Mouse (Mus musculus): ENCODE measurements around the gene Clec2d. TPM values are rescaled to one million over a fixed set of nuclear protein-coding genes. Genes with fewer than 3 reads are reported as not detected.
"Not testable (repeated sequence)": the region's sequence is repeated elsewhere in the genome, so short reads cannot be mapped to it uniquely, and the experiment has no call there.

Gene Clec2d
- polyA plus RNA-seq, 1 experiment from 2014 or later: 0.14 TPM

DNA sequence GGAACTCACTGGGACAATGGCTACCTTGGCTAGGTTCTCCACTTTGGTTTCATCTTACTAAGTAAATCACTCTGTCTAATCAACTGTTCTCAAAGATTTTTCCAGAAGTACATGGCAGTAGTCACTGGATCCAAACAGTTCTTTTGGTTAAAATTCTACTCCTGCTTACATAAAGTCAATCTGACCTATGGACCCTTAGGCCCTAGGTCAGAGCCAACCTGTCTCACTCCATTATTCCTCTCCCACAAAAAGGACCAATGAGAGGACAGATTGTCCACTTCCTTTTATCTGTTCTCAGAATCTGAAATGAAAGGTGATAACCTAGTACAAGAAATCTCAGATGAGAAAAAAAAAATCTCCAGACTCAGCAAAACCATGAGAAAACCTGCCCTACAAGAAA is 4.8 kb upstream of the Clec2d start:
- Histone ChIP-seq H3K4me1 (replicated peaks) (no peaks in the 10 kb centered on the region), H3K36me3 (no peaks in the 10 kb centered on the region), H3K27ac (ENCODE audit: poor library complexity, severe bottlenecking) (no peak overlapping the region), H3K9ac (no peak overlapping the region), H3K4me3 (no peak overlapping the region), H3K9me3 (replicated peaks) (no peaks in the 10 kb centered on the region), H3K27me3 (replicated peaks) (no peaks in the 10 kb centered on the region), H3K4me2 (no peak overlapping the region)
- no peak for ATAC-seq (ENCODE audit: insufficient number of reproducible peaks, low FRiP score)

DNA sequence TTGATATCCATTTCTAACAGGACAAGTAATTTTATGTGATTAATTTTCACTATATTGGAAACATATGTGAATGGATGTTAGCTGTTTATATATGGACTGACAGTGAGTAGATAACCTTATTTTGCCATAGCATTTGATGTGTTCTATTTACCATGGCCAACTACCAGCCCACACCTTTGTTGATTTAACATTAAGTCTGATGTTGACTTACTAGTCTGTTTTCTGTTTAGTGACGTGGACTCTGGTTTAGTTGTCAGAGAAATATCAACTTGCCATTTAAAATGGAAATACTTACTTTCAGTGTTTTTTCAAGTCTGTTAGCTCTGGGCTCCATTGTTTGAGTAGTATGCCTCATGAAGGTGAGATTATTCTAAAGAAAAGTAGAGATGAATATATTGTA is 3.8 kb upstream of the Clec2d start:
- H3K36me3 ChIP-seq: no peaks in the 10 kb centered on the region
- WGBS: 53% methylated on average over 1 of the region's 1 CpGs
- no peaks in the 10 kb centered on the region for H3K9me3 ChIP-seq (replicated peaks)
- 0 out of 2 replicates have a peak, but pooled peaks cover 1% of the 10 kb centered on the region for H3K4me1 ChIP-seq (replicated peaks)
- no peak overlapping the region for H3K9ac ChIP-seq
- ATAC-seq (ENCODE audit: insufficient number of reproducible peaks, low FRiP score): no peak
- no peaks in the 10 kb centered on the region for H3K27me3 ChIP-seq (replicated peaks)
- no peak overlapping the region for H3K4me3 ChIP-seq
- H3K4me2 ChIP-seq: no peak overlapping the region
- H3K27ac ChIP-seq (ENCODE audit: poor library complexity, severe bottlenecking): no peak overlapping the region

DNA sequence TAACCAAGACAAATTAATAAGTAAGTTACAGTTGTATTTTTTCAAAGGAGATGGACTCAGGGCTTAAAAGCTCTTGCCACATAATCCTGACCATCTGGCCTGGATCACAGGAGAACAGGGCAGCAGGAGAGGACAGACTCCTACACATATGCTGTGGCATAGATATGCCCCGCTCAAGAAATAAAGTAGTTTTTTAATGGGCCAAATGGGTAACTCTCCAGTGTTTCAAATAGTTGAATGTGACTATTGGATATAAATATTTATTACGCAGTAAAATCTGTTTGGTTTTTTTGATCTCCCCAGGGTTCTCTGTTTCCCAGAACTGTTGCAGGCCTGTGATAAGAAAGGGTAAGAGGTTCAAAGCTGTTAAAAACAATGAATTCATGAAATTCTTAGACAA is 1.1 kb upstream of the Clec2d start:
- no peak overlapping the region for H3K9ac ChIP-seq
- no peaks in the 10 kb centered on the region for H3K27me3 ChIP-seq (replicated peaks)
- no peaks in the 10 kb centered on the region for H3K9me3 ChIP-seq (replicated peaks)

DNA sequence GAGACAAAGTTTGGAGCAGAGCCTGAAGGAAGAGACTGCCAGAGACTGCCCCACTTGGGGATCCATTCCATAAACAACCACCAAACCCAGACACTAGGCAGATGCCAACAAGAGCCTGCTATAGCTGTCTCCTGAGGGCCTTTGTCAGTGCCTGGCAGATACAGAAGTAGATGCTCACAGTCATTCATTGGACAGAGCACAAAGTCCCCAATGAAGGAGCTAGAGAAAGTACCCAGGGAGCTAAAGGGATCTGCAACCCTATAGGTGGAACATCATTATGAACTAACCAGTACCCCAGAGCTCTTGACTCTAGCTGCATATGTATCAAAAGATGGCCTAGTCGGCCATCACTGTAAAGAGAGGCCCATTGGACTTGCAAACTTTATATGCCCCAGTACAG is 584 bp upstream of the Clec2d start:
- WGBS: 81% methylated on average over 1 of the region's 1 CpGs
- ATAC-seq (ENCODE audit: insufficient number of reproducible peaks, low FRiP score); H3K4me1 ChIP-seq (replicated peaks); H3K4me3 ChIP-seq; H3K4me2 ChIP-seq; H3K27me3 ChIP-seq (replicated peaks); H3K9ac ChIP-seq; H3K9me3 ChIP-seq (replicated peaks): not testable (repeated sequence)
- H3K27ac ChIP-seq (ENCODE audit: poor library complexity, severe bottlenecking): 0 out of 2 replicates have a peak overlapping the region, but pooled peaks have one; percentile 16
- peaks cover 14% of the 10 kb centered on the region for H3K36me3 ChIP-seq

More for the DNA sequence above, 1.1 kb upstream of the Clec2d start:
- Histone ChIP-seq H3K36me3 (peaks cover 8% of the 10 kb centered on the region), H3K27ac (ENCODE audit: poor library complexity, severe bottlenecking) (no peak overlapping the region), H3K4me1 (replicated peaks) (peaks cover 8% of the 10 kb centered on the region), H3K4me2 (no peak overlapping the region), H3K4me3 (no peak overlapping the region)
- no peak for ATAC-seq (ENCODE audit: insufficient number of reproducible peaks, low FRiP score)
- 83% methylated on average over 2 of the region's 2 CpGs for WGBS

DNA sequence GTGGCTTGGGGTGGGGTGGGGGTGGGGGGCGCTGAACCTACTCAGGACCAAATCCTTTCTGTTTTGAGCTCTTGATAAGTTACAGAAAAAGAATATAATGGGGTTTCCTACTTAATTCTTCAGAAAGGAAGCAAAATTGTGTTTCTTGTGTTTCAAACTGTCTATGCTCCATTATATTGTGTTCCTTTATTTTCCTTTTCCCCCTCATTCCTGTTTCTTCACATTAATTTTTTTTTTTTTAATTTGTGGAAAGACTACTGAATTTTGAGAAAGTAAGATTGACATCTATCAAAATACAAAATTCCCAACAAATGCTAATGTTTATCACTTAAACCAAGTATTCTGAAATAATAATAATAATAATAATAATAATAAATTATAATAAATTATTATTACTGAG is 834 bp downstream of the Clec2d start:
- no peaks in the 10 kb centered on the region for H3K27me3 ChIP-seq (replicated peaks)
- peak overlapping the region; percentile 77 for H3K9ac ChIP-seq
- H3K36me3 ChIP-seq: peaks cover 27% of the 10 kb centered on the region
- no peak for ATAC-seq (ENCODE audit: insufficient number of reproducible peaks, low FRiP score)
- H3K27ac ChIP-seq (ENCODE audit: poor library complexity, severe bottlenecking): peak overlapping the region; percentile 95
- H3K4me1 ChIP-seq (replicated peaks): peaks cover 8% of the 10 kb centered on the region
- WGBS: 13% methylated on average over 1 of the region's 1 CpGs
- H3K4me2 ChIP-seq: peak overlapping the region; percentile 65
- no peaks in the 10 kb centered on the region for H3K9me3 ChIP-seq (replicated peaks)
- H3K4me3 ChIP-seq: peak overlapping the region; percentile 52

DNA sequence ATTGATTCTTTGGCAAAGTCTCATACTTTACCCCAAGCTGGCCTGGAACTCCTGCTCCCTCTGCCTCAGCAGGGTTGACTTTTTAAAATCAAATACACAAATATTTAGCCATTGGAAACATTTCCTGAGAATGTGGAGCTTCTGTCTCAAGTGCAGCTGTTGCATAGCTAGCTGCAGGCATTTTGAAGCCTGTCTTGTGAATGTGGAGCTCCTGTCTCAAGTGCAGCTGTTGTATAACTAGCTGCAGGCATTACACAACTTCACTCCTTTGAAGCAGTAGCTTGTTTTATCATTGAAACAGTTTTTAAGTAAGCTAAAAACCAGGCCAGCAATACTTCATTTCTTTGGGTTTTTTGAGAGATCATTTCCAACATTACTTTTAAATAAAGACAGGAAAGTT is 1.3 kb downstream of the Clec2d start:
- Histone ChIP-seq H3K9me3 (replicated peaks) (no peaks in the 10 kb centered on the region), H3K27me3 (replicated peaks) (no peaks in the 10 kb centered on the region), H3K9ac (peak overlapping the region; percentile 69), H3K4me3 (peak overlapping the region; percentile 36), H3K36me3 (peaks cover 31% of the 10 kb centered on the region), H3K4me2 (peak overlapping the region; percentile 65), H3K4me1 (replicated peaks) (peaks cover 8% of the 10 kb centered on the region), H3K27ac (ENCODE audit: poor library complexity, severe bottlenecking) (no peak overlapping the region; the same call in 1 of the 2 replicates)
- ATAC-seq (ENCODE audit: insufficient number of reproducible peaks, low FRiP score): no peak

DNA sequence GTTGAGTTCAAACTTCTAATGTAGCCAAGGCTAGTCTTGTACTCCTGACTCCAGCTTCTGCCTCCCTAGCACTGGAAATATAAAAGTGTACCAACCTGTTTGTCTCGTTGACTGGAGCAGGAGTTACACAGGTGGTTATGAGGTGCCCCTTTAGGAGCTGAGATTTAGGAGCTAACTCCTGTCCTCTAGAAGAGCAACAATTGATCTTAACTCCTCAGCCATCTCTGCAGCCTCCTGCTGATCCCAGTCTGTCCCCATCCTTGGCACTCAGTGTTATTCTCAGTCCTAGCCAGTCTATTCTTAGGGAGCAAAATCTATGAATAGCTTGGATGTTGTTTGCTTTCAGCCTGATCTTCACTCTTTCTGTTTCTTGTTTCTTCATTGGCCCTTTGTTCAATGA is 2.1 kb downstream of the Clec2d start:
- Histone ChIP-seq H3K9me3 (replicated peaks) (no peaks in the 10 kb centered on the region), H3K9ac (no peak overlapping the region), H3K4me3 (peak overlapping the region; percentile 15), H3K27me3 (replicated peaks) (no peaks in the 10 kb centered on the region), H3K36me3 (peaks cover 32% of the 10 kb centered on the region), H3K4me1 (replicated peaks) (peaks cover 8% of the 10 kb centered on the region), H3K27ac (ENCODE audit: poor library complexity, severe bottlenecking) (no peak overlapping the region), H3K4me2 (peak overlapping the region; percentile 52)
- no peak for ATAC-seq (ENCODE audit: insufficient number of reproducible peaks, low FRiP score)
- 77% methylated on average over 1 of the region's 1 CpGs for WGBS

DNA sequence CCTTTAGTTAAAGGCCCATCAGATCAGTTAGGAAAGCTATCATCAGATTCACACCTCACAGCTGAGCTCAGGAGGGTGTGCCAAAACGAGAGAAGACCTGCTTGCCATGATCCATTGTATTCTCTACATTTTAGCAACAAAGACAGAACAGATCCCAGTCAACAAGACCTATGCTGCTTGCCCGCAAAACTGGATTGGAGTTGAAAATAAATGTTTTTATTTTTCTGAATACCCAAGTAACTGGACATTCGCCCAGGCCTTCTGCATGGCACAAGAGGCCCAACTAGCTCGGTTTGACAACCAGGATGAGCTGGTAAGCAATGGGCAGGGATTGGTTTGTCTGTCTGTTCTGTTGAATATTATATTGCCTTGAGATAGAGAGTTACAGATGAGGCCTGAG is 3.6 kb downstream of the Clec2d start:
- H3K4me2 ChIP-seq; H3K27ac ChIP-seq (ENCODE audit: poor library complexity, severe bottlenecking); H3K4me3 ChIP-seq; H3K9me3 ChIP-seq (replicated peaks); H3K9ac ChIP-seq; H3K27me3 ChIP-seq (replicated peaks); H3K4me1 ChIP-seq (replicated peaks); ATAC-seq (ENCODE audit: insufficient number of reproducible peaks, low FRiP score): not testable (repeated sequence)
- 75% methylated on average over 4 of the region's 4 CpGs for WGBS
- peaks cover 32% of the 10 kb centered on the region for H3K36me3 ChIP-seq

DNA sequence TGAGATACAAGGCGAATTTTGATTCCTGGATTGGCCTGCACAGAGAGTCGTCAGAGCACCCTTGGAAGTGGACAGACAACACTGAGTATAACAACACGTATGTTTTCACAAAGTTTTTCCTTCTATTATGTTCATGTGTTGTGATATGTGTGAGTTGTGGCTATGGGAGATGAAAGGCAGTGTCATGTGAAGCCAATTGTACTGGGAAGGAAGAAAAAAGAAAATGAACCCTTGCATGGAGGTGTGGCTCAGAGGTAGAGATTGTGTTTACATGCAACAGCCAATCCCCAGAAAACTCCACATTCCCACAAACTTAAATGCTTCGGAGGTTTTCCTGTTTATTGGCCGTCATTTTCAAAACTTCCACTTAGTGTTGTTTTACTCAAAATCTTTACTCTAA is 4.4 kb downstream of the Clec2d start:
- peaks cover 8% of the 10 kb centered on the region for H3K4me1 ChIP-seq (replicated peaks)
- WGBS: 79% methylated on average over 5 of the region's 5 CpGs
- H3K9me3 ChIP-seq (replicated peaks): no peaks in the 10 kb centered on the region
- H3K27me3 ChIP-seq (replicated peaks): no peaks in the 10 kb centered on the region
- no peak overlapping the region for H3K4me2 ChIP-seq
- ATAC-seq (ENCODE audit: insufficient number of reproducible peaks, low FRiP score): no peak
- peaks cover 32% of the 10 kb centered on the region for H3K36me3 ChIP-seq
- H3K27ac ChIP-seq (ENCODE audit: poor library complexity, severe bottlenecking): no peak overlapping the region
- no peak overlapping the region for H3K4me3 ChIP-seq
- H3K9ac ChIP-seq: no peak overlapping the region

DNA sequence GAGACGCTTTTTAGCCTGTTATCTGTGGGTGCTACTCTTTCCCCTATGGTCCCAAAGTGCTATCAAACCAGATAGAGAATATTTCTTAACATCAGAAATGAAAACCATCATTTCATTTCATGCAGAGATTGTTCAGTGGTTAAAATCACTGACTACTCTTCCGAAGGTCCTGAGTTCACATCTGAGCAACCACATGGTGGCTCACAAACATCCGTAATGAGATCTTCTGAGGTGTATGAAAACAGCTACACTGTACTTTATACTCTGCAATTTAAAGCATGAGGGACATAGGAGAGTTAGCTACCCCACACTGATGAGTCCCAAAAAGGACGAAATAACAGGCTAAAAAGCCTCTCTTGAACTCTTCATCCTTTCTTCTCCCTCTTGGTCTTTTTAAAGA is 5.6 kb downstream of the Clec2d start:
- peaks cover 8% of the 10 kb centered on the region for H3K4me1 ChIP-seq (replicated peaks)
- no peak for ATAC-seq (ENCODE audit: insufficient number of reproducible peaks, low FRiP score)
- WGBS: 72% methylated on average over 4 of the region's 4 CpGs
- H3K9ac ChIP-seq: no peak overlapping the region
- no peak overlapping the region for H3K4me3 ChIP-seq
- no peaks in the 10 kb centered on the region for H3K9me3 ChIP-seq (replicated peaks)
- H3K4me2 ChIP-seq: no peak overlapping the region
- H3K27me3 ChIP-seq (replicated peaks): no peaks in the 10 kb centered on the region
- H3K36me3 ChIP-seq: peaks cover 32% of the 10 kb centered on the region
- H3K27ac ChIP-seq (ENCODE audit: poor library complexity, severe bottlenecking): no peak overlapping the region

DNA sequence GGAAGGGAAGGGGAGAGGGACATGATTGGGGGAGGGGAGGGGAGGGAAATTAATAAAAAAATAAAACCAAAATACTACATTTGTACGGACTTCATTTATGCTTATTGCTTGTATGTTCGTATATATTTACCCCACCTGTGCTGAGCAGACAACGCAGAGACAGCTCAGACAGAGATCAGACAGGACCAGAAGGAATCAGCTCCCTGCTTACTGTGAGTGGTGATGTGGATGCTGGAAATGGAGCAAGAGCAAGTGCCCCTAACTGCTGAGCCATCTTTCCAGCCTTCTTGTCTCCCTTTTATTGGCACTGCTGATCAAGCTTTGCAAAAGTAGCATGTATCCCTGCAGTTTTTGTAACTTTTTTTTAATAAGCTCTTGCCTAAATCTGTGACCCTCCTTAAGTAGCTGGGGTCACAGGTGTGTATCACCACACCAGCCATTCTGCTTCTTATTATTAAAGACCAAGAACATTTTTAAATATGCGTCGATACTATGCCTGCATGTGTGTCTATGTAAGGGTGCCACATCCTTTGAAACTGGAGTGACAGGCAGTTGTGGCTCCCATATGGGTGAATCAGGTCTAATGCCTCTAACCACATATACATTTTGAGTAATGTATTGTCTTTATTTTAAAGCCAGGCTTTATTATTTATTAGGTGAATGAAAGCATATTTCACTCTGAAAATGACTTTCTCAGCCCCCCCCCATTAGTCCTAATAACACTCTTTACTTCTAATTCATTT is 6.2 kb downstream of the Clec2d start:
- H3K27me3 ChIP-seq (replicated peaks): no peaks in the 10 kb centered on the region
- H3K4me3 ChIP-seq: no peak overlapping the region
- WGBS: 86% methylated on average over 5 of the region's 5 CpGs
- H3K4me2 ChIP-seq: no peak overlapping the region
- H3K9me3 ChIP-seq (replicated peaks): no peaks in the 10 kb centered on the region
- no peak overlapping the region for H3K9ac ChIP-seq
- no peak for ATAC-seq (ENCODE audit: insufficient number of reproducible peaks, low FRiP score)
- H3K36me3 ChIP-seq: peaks cover 32% of the 10 kb centered on the region
- no peak overlapping the region for H3K27ac ChIP-seq (ENCODE audit: poor library complexity, severe bottlenecking)
- H3K4me1 ChIP-seq (replicated peaks): peaks cover 6% of the 10 kb centered on the region

DNA sequence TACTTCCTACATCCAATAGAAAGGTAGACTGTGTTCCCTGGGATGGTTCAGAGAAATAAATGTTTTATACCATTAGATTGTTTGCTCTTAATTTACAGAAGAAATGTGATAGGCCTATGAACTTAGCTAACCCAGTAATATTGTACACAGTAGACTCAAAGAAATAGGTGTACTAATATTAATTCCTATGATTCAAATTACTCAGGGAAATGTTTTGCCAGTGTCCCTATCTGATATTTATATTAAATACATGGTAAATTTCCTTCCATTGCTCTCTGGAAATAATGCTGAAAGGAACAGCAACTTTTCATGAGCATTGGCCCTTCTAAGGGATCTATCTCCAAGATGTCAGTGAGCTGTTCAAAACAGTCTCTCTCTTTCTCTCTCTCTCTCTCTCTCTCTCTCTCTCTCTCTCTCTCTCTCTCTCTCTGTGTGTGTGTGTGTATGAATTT is 6.8 kb downstream of the Clec2d start:
- Histone ChIP-seq H3K4me3 (no peak overlapping the region), H3K4me2 (no peak overlapping the region), H3K9me3 (replicated peaks) (no peaks in the 10 kb centered on the region), H3K27me3 (replicated peaks) (no peaks in the 10 kb centered on the region), H3K36me3 (peaks cover 32% of the 10 kb centered on the region), H3K27ac (ENCODE audit: poor library complexity, severe bottlenecking) (no peak overlapping the region), H3K4me1 (replicated peaks) (peaks cover 5% of the 10 kb centered on the region), H3K9ac (no peak overlapping the region)
- ATAC-seq (ENCODE audit: insufficient number of reproducible peaks, low FRiP score): no peak

Measured in heart, embryonic 12.5 days (tissue).